Mouse (Mus musculus) adrenal gland, postnatal 4 days (tissue): ENCODE results near the gene Errfi1. TPM values are rescaled to one million over a fixed set of nuclear protein-coding genes. Genes with fewer than 3 reads are reported as not detected.
"Not testable (repeated sequence)": the region's sequence is repeated elsewhere in the genome, so short reads cannot be mapped to it uniquely, and the experiment has no call there.

ENCODE experiments used
- DNase-seq, 2 experiments: peaks; one replicate each; pipeline ENCODE4 v3.0.0; 2021 to 2022; ENCODE audit warnings: low spot score in 2 of 2, mixed read lengths in 2 of 2
- total RNA-seq, 2 experiments: library from RNA; stranded (reverse); gene quantifications; 2 replicates each; pipeline ENCODE4 v1.2.3; 2021

Gene Errfi1
- total RNA-seq, 2 experiments from 2014 or later = 26.9 to 39.3 TPM

DNA sequence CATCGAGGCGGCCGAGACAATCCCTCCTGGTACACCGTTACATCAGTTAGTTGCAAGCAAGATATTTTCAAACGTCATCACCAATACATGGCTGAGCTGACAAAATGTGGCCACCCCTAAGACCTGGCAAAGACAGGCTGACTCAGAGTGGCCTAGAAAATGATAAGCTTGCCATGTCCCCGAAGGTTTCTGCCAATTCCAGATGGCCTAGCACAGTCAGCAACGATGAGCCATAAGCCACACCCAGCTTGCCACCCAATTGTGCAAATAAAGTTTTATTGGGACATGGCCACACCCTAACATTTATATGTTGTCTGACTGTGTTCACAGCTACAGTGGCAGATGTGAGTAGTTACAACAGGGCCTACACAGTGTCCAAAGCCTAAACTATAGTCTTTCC is 10.5 kb upstream of the Errfi1 start:
- DNase-seq = no peak

DNA sequence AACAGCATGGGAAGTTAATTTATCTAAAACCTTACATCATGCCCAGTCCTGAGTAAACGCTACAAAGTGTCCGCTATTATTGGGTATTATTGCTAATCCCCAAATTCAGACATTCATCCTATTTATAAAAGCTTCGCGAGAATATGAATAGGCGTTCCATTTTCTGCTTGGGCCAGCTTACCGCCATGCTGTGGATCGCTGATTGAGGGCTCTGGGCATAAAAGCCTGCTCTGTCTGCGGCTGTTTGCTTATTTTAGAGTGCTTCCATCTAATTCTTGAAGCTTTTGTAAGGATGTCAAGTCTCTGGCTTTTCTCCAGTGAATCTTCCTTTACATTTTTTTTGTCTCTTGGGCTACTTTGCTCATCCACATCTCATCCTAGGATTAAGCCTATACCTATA is 7.4 kb upstream of the Errfi1 start:
- no peak for DNase-seq

DNA sequence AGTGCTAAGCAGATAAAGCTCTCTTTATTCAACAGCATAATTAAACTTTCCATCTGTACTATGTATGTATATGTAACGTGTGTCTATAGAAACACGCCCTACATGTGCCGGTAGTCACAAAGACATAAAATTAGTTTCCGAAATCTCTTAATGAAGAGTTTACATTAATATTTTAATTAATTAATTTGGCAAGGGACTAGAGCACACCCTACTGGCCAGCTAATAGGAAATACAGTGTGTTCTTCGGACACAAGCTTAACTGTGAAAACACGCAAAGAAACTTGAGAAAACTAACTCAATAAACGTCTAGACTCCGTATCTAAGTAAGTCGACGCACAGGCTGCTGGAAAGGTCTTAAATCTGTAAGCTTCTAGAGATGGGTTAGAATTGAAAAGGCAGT is 3.8 kb upstream of the Errfi1 start:
- no peak for DNase-seq

DNA sequence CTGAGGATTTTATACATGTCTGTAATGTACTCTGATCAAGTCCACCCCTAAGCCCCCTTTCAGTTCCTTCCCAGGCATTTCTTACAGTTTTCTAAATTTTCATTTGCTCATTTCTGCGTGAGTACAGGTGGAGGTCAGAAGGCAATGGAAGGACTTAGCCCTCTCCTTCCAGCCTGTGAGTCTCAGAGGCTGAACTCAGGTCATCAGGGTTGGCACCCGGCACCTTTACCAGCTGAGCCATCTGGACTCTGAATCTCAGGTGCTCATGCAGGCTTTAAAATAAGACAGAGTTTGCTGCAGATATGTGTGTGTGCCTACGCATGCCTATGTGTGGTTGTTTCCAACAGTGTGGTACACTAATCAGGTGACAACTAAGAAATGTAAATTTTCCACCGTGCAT is 2.8 kb upstream of the Errfi1 start:
- no peak for DNase-seq

DNA sequence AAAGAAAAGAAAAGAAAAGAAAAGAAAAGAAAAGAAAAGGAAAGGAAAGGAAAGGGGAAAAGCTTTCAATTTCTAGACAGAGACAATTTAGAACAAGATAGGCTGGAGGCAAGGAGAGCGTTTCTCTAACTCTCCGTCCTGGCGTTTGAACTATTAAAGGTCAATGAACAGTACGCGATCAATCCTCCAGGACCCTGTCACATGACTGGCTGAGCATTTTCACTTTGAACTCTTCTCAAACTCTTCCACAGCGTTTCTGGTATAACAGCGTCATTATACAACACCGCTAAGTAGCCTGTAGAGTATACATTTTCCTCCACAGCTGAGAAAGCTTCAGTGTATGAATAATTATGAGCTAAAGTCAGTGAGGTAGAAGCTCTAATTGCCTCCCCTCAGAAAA is 1.7 kb upstream of the Errfi1 start:
- no peak for DNase-seq

DNA sequence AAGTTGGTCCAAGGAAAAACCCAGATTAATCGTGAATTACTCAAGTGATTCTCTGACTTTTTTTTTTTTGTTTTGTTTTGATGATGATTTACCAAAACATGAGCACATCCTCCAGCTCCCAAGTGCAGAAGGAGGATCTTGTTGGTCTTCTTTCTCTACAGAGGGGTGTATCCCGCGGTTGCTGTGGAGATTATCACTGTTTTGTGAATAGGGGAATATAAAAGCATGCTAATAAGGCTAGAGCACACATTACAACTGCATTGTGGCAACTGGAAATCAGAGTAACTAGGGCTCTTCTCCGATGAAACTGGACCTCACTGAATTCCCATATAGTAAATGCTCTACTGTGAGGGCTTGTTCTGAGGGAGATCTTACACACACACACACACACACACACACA is 1.2 kb upstream of the Errfi1 start:
- no peak for DNase-seq

DNA sequence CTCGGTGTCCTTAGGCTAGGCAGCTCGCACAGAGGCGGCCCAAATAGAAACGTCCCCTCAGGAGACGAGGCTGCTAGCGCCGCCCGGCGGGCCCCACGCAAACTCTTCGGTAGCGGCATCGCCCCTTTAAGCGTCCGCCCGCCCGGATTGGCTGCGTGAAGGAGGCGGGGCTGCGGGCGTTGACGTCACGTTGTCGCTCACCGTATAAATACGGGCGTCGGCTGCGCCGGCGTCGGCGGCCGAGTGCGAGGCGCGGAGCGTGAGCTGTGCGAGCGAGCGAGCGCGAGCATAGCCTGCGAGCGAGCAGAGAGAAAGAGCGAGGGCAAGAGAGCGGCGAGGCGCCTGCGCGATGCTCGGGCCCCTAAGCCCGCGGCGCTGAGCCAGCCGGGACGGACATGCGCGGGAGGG is 1.1 kb downstream of the Errfi1 start:
- DNase-seq = peak; percentile 91 to 96

DNA sequence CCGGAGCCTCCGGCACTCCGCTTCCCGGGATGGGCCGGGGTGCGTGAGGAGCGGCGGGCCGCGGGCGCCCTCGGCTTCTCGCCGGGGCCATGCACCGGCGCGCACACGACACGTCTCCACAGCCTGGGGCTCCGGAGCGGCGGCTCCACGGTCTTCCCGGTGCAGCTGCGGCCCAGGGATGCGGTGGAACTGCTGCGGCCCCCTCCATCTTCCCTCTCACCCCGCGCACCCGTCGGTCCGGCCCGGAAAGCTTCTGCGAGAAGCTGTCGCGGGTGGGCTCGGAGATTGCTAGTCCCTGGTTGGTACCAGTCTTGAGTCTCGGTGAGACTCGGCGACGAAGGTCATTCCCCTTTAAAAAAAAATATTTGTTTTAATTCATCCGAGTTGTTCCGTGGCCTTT is 1.6 kb downstream of the Errfi1 start:
- DNase-seq = no peak

DNA sequence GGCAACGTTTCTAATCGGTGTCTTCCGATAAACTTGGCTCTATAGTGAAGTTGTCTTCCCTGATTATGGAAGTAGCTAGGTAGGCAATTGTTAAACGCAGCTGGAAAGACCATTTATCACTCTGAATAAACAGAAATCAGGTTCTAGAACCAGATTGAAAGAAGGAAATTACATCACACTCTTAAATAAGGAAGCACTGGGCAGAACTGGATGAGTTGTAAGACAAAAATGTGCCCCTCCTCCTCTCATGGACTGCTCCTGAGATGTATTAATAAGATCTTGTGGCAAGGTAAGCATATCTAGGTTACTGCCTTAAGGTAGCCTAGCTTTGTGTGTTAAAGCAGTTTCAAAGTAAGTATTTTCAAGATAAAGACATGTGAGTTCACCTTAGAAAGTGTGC is 6.8 kb downstream of the Errfi1 start:
- no peak for DNase-seq

DNA sequence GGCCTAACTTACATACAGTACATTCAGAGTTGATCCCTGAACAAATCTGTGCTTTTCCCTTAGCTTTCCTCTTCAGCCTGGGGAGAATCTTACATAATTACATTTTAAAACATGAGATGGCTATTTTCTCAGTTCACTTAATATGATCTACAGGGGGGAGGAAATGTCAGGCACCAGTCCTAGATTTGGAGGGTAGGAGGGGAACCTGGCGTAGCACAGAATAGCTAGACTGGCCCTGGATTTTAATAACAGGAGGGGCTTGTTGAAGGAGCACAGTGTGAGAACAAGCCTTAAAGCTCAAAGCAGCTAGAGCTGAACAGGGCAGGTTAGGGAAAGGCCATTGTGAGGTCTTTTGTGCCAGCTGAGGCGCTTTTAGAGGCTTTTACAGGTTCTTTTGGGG is 7.4 kb downstream of the Errfi1 start:
- no peak for DNase-seq

DNA sequence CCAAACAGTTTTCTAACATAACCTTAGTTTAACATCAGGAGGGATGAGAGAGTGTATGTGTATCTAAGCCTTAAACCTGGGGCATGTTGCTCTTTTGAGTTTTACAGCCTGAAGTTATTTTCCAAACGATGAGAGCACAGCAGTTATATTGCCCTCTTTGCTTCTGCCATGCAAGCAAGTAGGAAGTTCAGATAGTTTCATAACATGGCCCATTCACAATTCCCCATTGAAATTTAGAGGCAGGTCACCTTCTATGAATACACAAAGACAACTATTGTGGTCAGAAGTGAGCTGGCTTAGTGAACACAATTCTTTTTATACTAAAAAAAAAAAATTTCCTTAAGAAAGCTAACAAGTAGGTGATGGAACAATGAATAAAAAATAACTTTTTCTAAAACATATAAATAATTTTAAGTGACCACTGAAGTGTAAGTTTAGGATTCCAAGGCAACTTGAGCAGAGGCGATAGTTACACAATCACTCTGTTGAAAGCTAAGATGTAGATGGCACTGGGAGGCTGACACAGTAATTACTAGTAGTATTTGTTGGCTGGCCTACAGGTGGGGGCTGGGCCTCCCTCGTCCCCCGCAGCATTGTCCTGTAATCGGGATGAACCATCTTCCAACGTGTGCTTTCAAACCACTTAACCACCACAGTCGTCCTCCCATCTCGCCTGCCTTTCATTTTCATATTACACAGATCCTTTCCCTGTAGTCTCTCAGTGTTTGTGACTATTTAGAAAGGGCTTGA is 9.1 kb downstream of the Errfi1 start:
- no peak for DNase-seq

DNA sequence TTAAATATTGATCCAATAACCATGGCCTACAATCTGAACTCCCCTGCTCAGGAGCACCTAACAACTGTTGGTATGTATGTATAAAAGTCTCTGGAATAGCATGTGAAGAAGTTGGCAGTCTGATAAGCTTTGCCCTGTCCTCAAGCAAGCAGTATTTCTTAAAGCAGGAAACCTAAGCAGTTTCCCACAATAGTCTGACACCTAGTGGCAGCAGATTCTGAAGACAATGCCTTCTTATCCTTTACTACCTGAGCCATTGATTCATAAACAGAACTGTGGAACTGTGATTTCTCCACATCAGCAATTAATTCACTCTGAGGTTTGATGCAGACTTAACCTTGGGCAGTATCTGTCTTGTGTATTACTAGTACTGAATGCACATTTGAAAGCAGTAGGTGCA is 11.7 kb downstream of the Errfi1 start:
- DNase-seq = no peak

DNA sequence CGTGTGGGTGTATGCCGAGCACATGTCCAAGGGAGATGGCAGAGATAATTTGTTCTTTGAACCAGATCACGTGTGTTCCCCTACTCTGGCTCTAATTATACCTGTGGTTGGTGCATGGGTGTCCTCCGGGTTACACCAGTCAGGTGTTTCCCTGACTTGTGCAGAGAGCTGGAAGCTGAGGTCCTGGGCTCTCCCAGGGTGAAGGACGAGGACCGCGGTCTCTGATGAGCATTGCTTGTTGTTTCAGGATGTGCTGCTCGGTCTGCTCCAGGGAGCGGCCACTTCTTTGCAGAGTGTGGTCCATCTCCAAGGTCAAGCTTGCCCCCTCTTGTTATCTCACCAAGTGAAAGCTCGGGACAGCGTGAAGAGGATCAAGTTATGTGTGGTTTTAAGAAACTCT is 12.3 kb downstream of the Errfi1 start:
- no peak for DNase-seq

DNA sequence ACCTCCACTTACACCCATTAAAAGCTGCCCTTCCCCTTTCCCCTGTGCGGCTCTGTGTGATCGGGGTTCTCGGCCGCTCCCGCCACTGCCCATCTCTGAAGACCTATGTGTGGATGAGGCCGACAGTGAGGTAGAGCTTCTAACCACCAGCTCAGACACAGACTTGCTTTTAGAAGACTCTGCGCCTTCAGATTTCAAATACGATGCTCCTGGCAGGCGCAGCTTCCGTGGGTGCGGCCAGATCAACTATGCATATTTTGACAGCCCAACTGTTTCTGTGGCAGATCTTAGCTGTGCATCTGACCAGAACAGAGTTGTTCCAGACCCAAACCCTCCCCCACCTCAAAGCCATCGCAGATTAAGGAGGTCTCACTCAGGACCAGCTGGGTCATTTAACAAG is 12.8 kb downstream of the Errfi1 start:
- no peak for DNase-seq

DNA sequence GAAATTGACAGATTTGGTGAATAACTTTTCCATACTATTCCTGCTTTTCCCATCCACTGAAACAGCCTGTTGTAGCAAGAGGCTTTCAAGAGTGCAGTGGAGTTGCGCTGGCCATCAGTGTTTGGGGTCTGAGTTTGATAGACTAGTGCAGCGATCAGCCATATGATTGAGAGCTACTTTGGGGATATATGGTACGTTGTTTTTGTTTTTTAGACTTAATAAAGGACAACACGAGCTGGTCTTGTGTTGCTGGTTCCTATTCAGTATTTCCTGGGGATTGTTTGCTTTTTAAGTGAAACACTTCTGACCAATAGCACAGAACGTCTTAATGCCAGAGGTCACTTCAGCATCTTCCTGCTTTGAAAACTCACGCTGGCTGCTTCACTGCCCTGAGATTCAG is 14.4 kb downstream of the Errfi1 start:
- DNase-seq = no peak

DNA sequence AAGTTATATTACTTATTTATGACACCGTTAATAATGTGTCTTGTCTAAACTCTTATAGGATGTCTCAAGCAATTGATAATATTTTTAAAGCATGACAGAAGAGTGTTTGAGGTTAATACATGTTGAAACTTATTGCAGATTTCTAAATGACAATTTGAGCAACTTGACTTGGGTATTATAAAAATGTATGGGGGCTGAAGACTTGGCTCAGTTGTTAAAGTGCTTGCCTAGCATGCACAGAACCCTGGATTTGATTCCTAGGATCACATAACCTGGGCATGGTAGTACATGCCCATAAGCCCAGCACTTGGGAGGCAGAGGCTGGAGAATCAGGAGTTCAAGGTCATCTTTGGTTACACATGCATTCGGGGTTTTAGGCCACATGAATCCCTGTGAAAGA is 15.1 kb downstream of the Errfi1 start:
- no peak for DNase-seq

DNA sequence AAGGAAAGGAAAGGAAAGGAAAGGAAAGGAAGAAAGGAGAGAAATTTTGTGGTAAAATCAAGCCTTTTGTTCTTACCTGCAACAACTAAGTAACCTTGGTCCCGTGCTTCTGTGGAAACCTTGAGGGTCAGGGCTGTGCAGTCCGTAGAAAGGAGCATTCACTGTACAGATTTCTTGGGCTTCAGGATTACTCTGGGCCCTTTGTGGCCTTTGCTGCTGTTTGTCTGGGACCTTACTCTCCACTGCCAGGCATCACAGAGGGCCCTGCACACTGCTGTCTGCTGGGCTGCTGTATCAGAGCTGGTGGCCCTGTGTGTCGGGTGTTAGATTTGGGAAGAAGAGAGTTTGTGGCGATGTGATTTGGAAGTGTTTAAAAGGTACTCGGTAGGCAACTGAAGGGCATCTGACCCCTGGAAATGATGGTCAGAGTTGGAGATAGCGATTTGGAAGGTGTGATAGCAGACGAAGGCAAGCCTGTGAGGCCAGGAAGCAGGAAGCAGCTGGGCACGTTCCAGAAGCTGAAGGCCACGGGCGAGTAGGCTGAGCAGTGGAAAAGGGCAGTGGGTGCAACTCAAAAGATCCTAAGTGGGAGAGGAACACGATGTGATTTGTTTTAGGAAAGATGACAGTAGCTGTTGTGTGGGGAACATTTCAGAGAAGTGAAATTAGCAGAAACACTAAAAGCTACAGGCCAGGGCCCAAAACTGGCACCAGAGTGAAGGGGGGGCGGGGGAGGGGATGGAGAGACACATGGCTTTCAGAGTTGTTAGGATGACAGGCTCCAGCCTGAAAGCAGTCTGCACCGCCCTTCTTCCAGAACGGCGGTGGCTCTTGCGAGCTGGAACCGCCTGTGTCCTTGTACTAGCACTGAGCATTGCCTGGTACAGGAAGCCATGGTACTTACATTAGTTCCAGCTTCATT is 15.8 kb downstream of the Errfi1 start:
- DNase-seq = no peak

DNA sequence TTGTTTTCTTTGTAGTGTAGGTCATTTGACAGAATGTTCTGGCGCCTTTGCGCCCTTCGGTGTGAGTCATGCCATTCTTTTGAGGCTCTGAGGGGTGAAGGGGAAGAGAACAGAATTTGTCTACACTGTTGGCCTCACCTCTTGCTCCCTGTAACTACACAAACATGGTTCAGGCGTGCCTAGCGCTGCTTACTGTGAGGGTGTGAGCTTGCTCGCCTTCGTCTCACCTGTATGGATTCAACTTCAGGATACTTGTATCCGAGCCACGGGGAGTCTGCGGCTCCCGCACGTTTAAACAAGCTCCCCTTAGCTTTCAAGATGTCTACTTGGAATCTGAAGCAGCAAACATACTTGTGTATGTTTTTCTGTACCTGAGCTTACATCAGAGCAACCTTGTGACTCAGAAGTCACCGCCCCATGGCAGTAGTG is 17.3 kb downstream of the Errfi1 start:
- no peak for DNase-seq

DNA sequence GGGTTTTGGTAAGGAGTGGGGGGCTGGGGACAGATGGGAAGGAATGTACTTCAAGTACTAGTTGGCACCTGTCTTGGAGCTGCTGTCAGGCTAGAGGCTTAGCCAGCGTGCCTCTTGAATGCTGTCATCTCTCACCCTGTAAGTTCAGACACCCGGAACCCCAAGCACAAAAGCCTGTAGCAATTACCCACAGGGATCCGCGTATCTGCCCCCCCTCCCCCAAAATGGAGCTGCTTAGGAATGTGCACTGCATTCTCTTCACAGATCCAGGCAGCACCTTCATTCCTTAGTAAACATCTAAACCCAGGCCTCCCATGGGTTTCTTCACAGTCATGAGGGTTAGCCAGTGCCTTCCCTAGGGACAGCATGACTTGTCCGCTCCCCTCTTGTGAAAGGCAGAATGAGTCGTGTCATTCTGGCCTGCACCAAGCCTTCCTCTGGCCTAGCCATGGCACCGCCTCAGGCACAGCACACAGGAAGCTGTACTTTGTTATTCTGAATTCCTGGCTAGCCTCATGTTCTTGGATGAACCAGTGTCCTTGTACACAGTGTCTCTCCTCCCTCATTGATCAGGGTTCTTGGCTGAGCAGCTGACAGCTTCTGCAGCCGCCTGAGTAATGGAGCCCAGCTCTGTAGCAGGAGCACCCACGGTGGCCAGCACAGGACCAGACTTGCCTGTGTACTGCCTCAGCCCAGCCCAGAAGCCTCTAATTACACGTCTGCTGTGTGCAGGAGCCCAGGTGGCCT is 17.8 kb downstream of the Errfi1 start:
- peak in 1 of 2 experiments; percentile 44 for DNase-seq

DNA sequence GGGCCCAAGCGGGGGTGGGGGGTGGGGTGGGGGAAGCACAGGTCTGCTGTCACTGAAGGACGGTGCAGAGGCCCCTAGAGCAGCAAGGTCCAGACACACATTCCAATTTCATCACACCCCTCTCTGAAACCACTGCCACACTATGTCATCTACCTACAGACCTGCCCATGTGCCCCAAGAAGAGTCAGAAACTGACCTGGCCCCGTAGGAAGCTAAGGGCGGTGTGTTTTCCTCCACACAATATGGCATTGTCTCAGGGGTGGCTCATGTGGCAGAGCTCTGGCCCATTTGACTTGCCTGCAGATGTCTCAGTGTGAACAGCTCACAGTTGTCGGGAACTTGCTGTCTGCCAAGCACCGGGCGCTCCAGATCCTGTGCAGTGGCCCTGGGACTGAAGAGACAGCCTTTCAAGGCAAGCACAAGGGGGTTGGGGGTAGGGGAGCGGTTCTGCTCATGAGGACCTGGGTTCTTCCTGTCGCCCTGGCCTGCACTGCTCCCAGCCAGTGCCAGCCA is 18.5 kb downstream of the Errfi1 start:
- DNase-seq = peak in 1 of 2 experiments; percentile 43

DNA sequence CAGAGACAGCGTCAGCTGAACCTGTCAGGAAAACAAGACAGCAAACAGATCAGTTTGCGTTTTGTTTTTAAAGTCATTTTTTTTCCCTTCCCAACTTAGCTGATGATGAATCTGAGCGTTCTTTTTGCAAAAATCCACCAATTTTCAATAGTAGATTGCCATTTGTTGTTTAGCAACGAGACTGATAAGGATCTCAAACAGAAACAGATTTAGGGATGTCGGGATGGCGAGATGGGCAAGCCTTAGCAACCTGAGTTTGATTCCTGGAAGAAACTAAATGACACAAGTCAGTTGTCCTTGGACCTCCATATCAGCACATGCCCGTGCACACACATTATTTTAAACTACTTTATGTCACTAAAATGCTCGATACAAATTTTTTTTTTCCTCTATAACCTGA is 19.0 kb downstream of the Errfi1 start:
- no peak for DNase-seq

DNA sequence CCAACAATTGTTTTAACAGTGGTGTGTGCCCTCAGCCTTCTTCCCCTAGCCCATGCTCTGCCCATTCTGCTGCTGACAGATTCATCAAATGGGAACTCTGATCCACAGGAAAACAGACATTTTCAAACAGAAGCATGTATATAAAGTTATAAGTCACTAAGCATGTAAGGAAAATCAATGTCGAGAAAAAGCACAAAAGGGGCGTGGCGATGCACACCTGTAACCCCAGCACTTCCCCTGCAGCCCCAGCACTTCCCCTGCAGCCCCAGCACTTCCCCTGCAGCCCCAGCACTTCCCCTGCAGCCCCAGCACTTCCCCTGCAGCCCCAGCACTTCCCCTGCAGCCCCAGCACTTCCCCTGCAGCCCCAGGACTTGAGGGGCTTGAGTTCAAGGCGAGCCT is 20.7 kb downstream of the Errfi1 start:
- not testable (repeated sequence) for DNase-seq
